Mouse (Mus musculus): ENCODE data around the gene Gm281. TPM values are rescaled to one million over a fixed set of nuclear protein-coding genes. Genes with fewer than 3 reads are reported as not detected.

Gene Gm281
- polyA plus RNA-seq, 1 experiment from 2014 or later, result not detected

DNA sequence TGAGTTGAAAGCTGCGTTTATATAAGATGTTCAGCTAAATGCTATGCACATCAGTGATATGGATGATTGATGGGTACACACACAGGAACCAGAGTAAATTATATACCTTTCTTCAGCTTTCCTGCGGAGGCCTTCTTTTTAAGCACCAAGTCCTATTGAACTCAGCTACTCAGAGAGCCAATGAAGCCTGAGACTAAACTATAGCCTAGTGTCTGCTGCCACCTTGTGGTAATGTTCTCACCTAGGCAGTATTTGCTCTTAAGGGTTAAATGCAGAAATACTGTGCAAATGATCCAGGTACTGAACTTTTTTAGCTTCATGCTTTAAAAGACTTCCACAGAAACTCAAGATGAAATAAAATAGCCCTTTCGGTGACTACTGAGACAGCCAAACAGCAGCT lies 3.4 kb upstream of the Gm281 start:
- no peaks in the 10 kb centered on the region for H3K36me3 ChIP-seq
- H3K4me1 ChIP-seq, result peaks cover 6% of the 10 kb centered on the region; the same call in 1 of the 2 replicates
- no peak overlapping the region for H3K4me3 ChIP-seq
- H3K27me3 ChIP-seq (ENCODE audit: low read depth, poor library complexity, severe bottlenecking), result no peaks in the 10 kb centered on the region
- no peaks in the 10 kb centered on the region for H3K9me3 ChIP-seq (replicated peaks)
- H3K27ac ChIP-seq (replicated peaks), result no peak overlapping the region
- WGBS, result 46% methylated on average over 3 of the region's 3 CpGs
- DNase-seq (ENCODE audit: low spot score), result peak; percentile 47

GRCm38 (mm10) chr14:13917208-13917607 lies 2.9 kb upstream of the Gm281 start:
- H3K4me3 ChIP-seq, result no peak overlapping the region
- H3K27ac ChIP-seq (replicated peaks), result no peak overlapping the region
- no peaks in the 10 kb centered on the region for H3K27me3 ChIP-seq (ENCODE audit: low read depth, poor library complexity, severe bottlenecking)
- no peaks in the 10 kb centered on the region for H3K36me3 ChIP-seq
- H3K4me1 ChIP-seq, result peaks cover 6% of the 10 kb centered on the region; the same call in 1 of the 2 replicates
- WGBS, result 90% methylated on average over 10 of the region's 10 CpGs
- DNase-seq (ENCODE audit: low spot score), result no peak
- H3K9me3 ChIP-seq (replicated peaks), result no peaks in the 10 kb centered on the region

- WGBS, result 82% methylated on average over 4 of the region's 4 CpGs
- Histone ChIP-seq H3K4me1 (peaks cover 6% of the 10 kb centered on the region; the same call in 1 of the 2 replicates), H3K36me3 (no peaks in the 10 kb centered on the region), H3K27ac (replicated peaks) (no peak overlapping the region), H3K9me3 (replicated peaks) (no peaks in the 10 kb centered on the region), H3K27me3 (ENCODE audit: low read depth, poor library complexity, severe bottlenecking) (no peaks in the 10 kb centered on the region), H3K4me3 (no peak overlapping the region)
- DNase-seq (ENCODE audit: low spot score), result no peak
Observed at GRCm38 (mm10) chr14:13915207-13915606, 929 bp upstream of the Gm281 start.

DNA sequence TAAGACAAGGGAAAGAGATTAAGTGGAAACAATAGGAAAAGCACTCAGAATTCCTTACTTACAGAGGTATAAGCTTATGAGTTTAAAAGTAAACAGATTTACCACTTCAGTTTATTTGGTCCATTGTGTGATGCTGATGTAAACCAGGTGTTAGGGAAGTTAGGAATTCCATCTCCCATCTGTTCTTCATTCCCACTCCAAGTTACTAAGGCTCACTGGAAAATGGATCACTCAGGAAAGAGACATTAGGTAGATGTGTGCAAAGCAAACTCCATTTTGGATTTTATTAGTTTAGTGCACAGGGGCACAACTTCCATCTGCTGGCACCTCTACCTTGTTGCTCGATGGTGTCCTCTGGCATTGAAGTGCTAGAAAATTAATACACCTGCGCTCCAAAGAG lies 4.1 kb downstream of the Gm281 start:
- Histone ChIP-seq H3K27ac (replicated peaks) (no peak overlapping the region), H3K4me1 (peaks cover 6% of the 10 kb centered on the region; the same call in 1 of the 2 replicates), H3K36me3 (no peaks in the 10 kb centered on the region), H3K4me3 (no peak overlapping the region), H3K9me3 (replicated peaks) (no peaks in the 10 kb centered on the region), H3K27me3 (ENCODE audit: low read depth, poor library complexity, severe bottlenecking) (no peaks in the 10 kb centered on the region)
- WGBS, result 94% methylated on average over 2 of the region's 2 CpGs
- DNase-seq (ENCODE audit: low spot score), result no peak

DNA sequence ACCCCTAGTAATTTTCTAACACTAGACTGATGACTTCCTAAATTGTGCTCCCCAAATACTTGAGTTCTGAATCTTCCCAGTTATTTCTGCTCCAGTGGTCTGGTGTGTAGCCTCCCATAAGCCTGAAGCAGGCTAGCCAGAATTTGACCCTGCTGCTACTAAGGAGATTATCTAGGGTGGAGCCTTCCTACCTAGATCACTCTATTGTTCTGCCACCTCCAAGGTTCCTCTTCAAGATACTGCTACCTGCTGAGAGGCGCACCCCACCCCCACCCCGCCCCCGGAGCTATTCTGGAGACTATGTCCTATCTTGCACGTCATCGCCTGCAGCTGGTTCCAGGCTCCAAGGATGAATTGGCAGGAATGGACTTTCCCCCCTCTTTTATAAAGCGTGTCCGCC lies 7.1 kb downstream of the Gm281 start:
- WGBS, result 86% methylated on average over 7 of the region's 7 CpGs
- H3K27ac ChIP-seq (replicated peaks), result no peak overlapping the region
- no peaks in the 10 kb centered on the region for H3K4me1 ChIP-seq
- no peaks in the 10 kb centered on the region for H3K36me3 ChIP-seq
- no peak for DNase-seq (ENCODE audit: low spot score)
- H3K27me3 ChIP-seq (ENCODE audit: low read depth, poor library complexity, severe bottlenecking), result no peaks in the 10 kb centered on the region
- H3K4me3 ChIP-seq, result no peak overlapping the region
- no peaks in the 10 kb centered on the region for H3K9me3 ChIP-seq (replicated peaks)

DNA sequence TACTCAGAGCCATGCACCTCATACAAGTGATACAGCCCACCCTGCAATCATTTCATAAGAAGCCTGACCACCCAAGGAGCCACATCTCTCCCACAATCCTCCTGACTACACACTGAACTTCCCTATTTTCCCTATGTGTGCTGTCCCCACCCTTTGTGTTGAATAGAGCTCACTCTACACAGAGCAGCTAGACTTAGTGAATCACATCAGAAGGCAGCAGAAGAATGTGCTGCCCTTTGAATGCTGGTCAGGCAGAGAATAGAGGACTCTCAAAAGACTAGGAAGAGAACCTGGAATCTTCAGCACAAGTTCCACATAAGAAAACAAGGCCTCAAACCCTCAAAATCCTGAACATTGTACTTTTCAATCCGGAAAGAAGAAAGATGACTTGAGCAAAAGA lies 7.8 kb downstream of the Gm281 start:
- Histone ChIP-seq H3K27me3 (ENCODE audit: low read depth, poor library complexity, severe bottlenecking) (no peaks in the 10 kb centered on the region), H3K4me3 (no peak overlapping the region), H3K9me3 (replicated peaks) (no peaks in the 10 kb centered on the region), H3K27ac (replicated peaks) (no peak overlapping the region), H3K4me1 (peaks cover 2% of the 10 kb centered on the region), H3K36me3 (no peaks in the 10 kb centered on the region)
- 81% methylated on average over 1 of the region's 1 CpGs for WGBS
- DNase-seq (ENCODE audit: low spot score), result no peak

DNA sequence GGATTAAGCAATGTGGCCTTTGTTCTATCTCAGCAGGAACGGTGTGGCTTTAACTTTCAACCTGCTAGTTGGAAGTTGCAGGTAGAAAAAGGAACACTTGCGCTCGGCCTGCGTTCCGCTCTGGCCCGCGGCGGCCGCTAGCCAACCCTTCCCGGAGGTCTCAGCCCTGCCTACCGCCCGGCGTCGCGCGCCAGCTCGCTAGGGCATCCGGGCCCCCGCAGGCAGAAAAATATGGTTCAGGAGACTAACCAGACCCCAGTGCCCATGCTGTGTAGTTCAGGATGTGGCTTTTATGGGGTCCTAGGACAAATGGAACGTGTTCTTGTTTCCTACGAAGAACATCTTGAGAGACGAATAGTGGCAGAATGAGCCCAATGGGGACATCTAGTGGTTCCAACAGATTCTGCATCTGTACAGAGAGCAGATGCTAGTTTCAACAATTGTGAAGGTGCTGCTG lies 12.6 kb downstream of the Gm281 start:
- peak; percentile 69 for DNase-seq (ENCODE audit: low spot score)
- Histone ChIP-seq H3K4me3 (peak overlapping the region; percentile 68), H3K27ac (replicated peaks) (peak overlapping the region; percentile 87), H3K36me3 (no peaks in the 10 kb centered on the region), H3K27me3 (ENCODE audit: low read depth, poor library complexity, severe bottlenecking) (peaks cover 11% of the 10 kb centered on the region), H3K9me3 (replicated peaks) (no peaks in the 10 kb centered on the region), H3K4me1 (peaks cover 7% of the 10 kb centered on the region)
- WGBS, result under 1% methylated on average over 22 of the region's 22 CpGs

GRCm38 (mm10) chr14:13895198-13895597 lies 19.1 kb downstream of the Gm281 start:
- peaks cover 1% of the 10 kb centered on the region for H3K27me3 ChIP-seq (ENCODE audit: low read depth, poor library complexity, severe bottlenecking)
- no peaks in the 10 kb centered on the region for H3K9me3 ChIP-seq (replicated peaks)
- no peak for DNase-seq (ENCODE audit: low spot score)
- no peaks in the 10 kb centered on the region for H3K4me1 ChIP-seq
- no peak overlapping the region for H3K4me3 ChIP-seq
- H3K27ac ChIP-seq (replicated peaks), result no peak overlapping the region
- H3K36me3 ChIP-seq, result no peaks in the 10 kb centered on the region

DNA sequence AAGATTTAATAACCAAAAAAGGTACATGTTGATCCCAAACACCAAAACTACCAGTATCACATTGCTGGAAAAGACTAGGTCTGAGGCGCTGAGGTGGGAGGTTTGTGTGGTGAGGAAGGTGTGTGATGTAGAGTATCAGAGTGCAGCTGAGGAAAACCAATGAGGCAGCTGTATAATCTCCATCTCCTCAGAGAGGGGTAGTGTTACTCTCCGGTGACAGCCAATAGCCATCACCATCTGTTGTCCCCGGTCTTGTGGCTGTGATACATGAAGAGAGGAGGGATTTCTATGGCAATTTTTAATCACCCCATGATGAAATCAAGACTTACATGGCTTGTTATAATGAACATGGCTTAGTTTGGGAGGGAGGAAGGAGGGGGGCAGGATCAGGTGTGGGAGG lies 20.5 kb downstream of the Gm281 start:
- Histone ChIP-seq H3K27ac (replicated peaks) (no peak overlapping the region), H3K4me3 (no peak overlapping the region), H3K36me3 (no peaks in the 10 kb centered on the region), H3K9me3 (replicated peaks) (no peaks in the 10 kb centered on the region), H3K4me1 (no peaks in the 10 kb centered on the region), H3K27me3 (ENCODE audit: low read depth, poor library complexity, severe bottlenecking) (no peaks in the 10 kb centered on the region)
- WGBS, result 83% methylated on average over 3 of the region's 3 CpGs
- no peak for DNase-seq (ENCODE audit: low spot score)

GRCm38 (mm10) chr14:13861416-13861815 lies 52.9 kb downstream of the Gm281 start:
- Histone ChIP-seq H3K4me3 (no peak overlapping the region), H3K27ac (replicated peaks) (no peak overlapping the region), H3K27me3 (ENCODE audit: low read depth, poor library complexity, severe bottlenecking) (no peaks in the 10 kb centered on the region), H3K9me3 (replicated peaks) (no peaks in the 10 kb centered on the region), H3K4me1 (no peaks in the 10 kb centered on the region), H3K36me3 (no peaks in the 10 kb centered on the region)
- DNase-seq (ENCODE audit: low spot score), result no peak

- Histone ChIP-seq H3K36me3 (no peaks in the 10 kb centered on the region), H3K9me3 (replicated peaks) (no peaks in the 10 kb centered on the region), H3K27me3 (ENCODE audit: low read depth, poor library complexity, severe bottlenecking) (no peaks in the 10 kb centered on the region), H3K4me3 (no peak overlapping the region), H3K4me1 (no peaks in the 10 kb centered on the region), H3K27ac (replicated peaks) (no peak overlapping the region)
- DNase-seq (ENCODE audit: low spot score), result no peak
- WGBS, result 88% methylated on average over 3 of the region's 3 CpGs
Observed at GRCm38 (mm10) chr14:13812801-13813479, 101.3 kb downstream of the Gm281 start.

DNA sequence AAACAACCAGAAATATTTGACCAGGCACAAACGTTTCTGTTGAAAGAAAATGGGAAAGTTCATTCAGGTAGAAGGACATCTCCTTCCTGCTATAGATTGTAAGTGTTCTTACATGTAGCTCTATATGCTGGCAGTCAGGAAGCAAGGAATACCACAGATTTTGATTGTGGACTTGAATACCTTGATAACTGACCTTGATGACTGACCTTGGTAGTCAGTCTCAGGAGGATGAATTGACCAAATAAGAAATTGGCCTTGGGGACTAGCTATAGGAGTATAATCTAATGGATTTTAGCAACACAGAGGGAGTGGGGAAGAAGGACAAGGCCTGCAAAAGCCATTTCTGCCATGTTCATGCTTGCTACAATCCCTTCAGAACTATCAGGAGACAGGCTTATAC lies 123.8 kb downstream of the Gm281 start:
- Histone ChIP-seq H3K27me3 (ENCODE audit: low read depth, poor library complexity, severe bottlenecking) (no peaks in the 10 kb centered on the region), H3K36me3 (no peaks in the 10 kb centered on the region), H3K4me3 (no peak overlapping the region), H3K27ac (replicated peaks) (no peak overlapping the region), H3K9me3 (replicated peaks) (no peaks in the 10 kb centered on the region), H3K4me1 (no peaks in the 10 kb centered on the region)
- 41% methylated on average over 1 of the region's 1 CpGs for WGBS
- DNase-seq (ENCODE audit: low spot score), result no peak

GRCm38 (mm10) chr14:13790001-13790400 lies 124.3 kb downstream of the Gm281 start:
- H3K36me3 ChIP-seq, result no peaks in the 10 kb centered on the region
- H3K4me3 ChIP-seq, result no peak overlapping the region
- H3K9me3 ChIP-seq (replicated peaks), result no peaks in the 10 kb centered on the region
- 12% methylated on average over 1 of the region's 1 CpGs for WGBS
- H3K27ac ChIP-seq (replicated peaks), result no peak overlapping the region
- DNase-seq (ENCODE audit: low spot score), result no peak
- H3K4me1 ChIP-seq, result no peaks in the 10 kb centered on the region
- no peaks in the 10 kb centered on the region for H3K27me3 ChIP-seq (ENCODE audit: low read depth, poor library complexity, severe bottlenecking)

DNA sequence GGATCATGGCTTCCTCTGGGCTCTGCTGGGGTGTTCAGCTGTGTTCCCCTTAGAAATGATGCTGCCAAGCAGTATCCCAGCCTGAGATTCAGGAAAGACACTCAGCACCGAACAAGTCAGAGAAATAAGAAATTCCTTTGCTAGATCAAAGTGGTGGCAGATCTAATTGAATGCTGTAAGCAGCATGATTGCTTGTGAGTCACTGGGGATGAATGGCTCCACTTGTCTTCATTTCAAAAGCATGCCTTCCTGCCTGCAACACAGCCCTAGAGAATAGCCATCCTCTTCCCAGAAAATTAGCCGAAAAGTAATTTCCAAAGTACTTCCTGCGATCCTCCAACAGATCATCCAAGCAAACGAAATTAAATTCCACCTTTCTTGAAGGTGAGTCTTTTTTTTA lies 131.3 kb downstream of the Gm281 start:
- WGBS, result 82% methylated on average over 4 of the region's 4 CpGs
- H3K27ac ChIP-seq (replicated peaks), result no peak overlapping the region

More for the DNA sequence above, 131.3 kb downstream of the Gm281 start:
- Histone ChIP-seq H3K4me3 (no peak overlapping the region), H3K36me3 (no peaks in the 10 kb centered on the region), H3K4me1 (no peaks in the 10 kb centered on the region), H3K9me3 (replicated peaks) (0 out of 2 replicates have a peak, but pooled peaks cover under 1% of the 10 kb centered on the region), H3K27me3 (ENCODE audit: low read depth, poor library complexity, severe bottlenecking) (no peaks in the 10 kb centered on the region)
- no peak for DNase-seq (ENCODE audit: low spot score)

All from midbrain, embryonic 10.5 days (tissue).